Mouse (Mus musculus) spleen, adult 2 months (tissue): ENCODE data around the gene Sult5a1. TPM values are rescaled to one million over a fixed set of nuclear protein-coding genes. Genes with fewer than 3 reads are reported as not detected.

ENCODE experiments used
- DNase-seq, 2 experiments: peaks; one replicate each; pipeline versions ENCODE4 v3.0.0 to v3.0.0-alpha.2; 2012 to 2021; ENCODE audit warnings: low spot score in 2 of 2, low read depth in 1 of 2
- H3K27ac ChIP-seq: fragments of 200-500 bp; 2 replicates; pipeline ENCODE4 v1.5.1; 2012; ENCODE audit warnings: low read length, inconsistent platforms; ENCODE audit not compliant: insufficient read depth
- H3K27me3 ChIP-seq: fragments of 200-500 bp; 2 replicates; pipeline ENCODE4 v1.6.1; 2012; ENCODE audit warnings: mild to moderate bottlenecking, moderate library complexity, low read length, inconsistent platforms; ENCODE audit not compliant: control insufficient read depth, insufficient read depth
- H3K36me3 ChIP-seq: fragments of 200-500 bp; 2 replicates; pipeline ENCODE4 v1.6.1; 2012; ENCODE audit warnings: mild to moderate bottlenecking, low read length, inconsistent platforms; ENCODE audit not compliant: control insufficient read depth, insufficient read depth
- H3K4me1 ChIP-seq: fragments of 200-500 bp; 2 replicates; pipeline ENCODE4 v1.6.1; 2011; ENCODE audit warnings: inconsistent platforms; ENCODE audit not compliant: control insufficient read depth, insufficient read depth, insufficient read length
- H3K4me3 ChIP-seq: fragments of 200-500 bp; 2 replicates; pipeline ENCODE4 v1.5.1; 2011; ENCODE audit warnings: mild to moderate bottlenecking, inconsistent platforms; ENCODE audit not compliant: insufficient read depth, insufficient read length; ENCODE audit errors: extremely low read depth
- CTCF ChIP-seq: fragments of 200-500 bp; IDR thresholded peaks from 2 replicates; pipeline ENCODE4 v1.5.1; 2011; ENCODE audit warnings: mild to moderate bottlenecking, inconsistent platforms; ENCODE audit not compliant: insufficient read depth, insufficient read length, insufficient replicate concordance; ENCODE audit errors: extremely low read depth
- POLR2A ChIP-seq: fragments of 200-500 bp; IDR thresholded peaks from 2 replicates; pipeline ENCODE4 v1.6.1; 2011; ENCODE audit warnings: low read depth, low read length, inconsistent platforms
- WGBS: fragments of 180-500 bp; shearing (Covaris S2); methylation state at CpG from one replicate; pipeline ENCODE4 v1.1.7; 2018; 5-methylcytosine and 5-hydroxymethylcytosine counted together
- polyA plus RNA-seq: library from polyadenylated mRNA; depleted of rRNA; stranded (reverse); fragments of >200 nt; gene quantifications from 2 replicates; pipeline ENCODE4 v1.2.3, GENCODE M21; 2012

Sult5a1 gene
- polyA plus RNA-seq, 1 experiment = 0.92 TPM

DNA sequence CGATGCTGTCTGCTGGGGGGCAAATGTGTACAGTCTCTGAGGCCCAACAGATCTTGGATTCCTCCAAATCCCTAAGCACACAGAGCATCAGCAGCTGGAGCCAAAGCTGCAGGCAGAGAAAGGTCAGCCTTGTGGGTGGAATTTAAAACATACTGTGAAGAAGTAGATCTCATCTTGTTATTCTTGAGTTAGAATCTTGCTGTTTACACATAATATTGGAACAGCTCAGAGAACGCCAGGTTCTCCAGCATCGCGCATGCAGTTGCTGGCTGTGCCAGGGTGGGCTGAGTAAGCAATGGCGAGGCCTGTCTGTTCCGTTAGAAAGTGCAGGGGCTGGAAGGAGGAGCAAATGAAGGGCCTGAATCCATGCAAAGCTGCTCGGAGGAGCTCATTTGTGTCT lies 11.7 kb downstream of the Sult5a1 start:
- no peak for TF ChIP-seq POLR2A
- TF ChIP-seq CTCF = no peak
- Histone ChIP-seq H3K4me3 (no peak overlapping the region), H3K36me3 (no peaks in the 10 kb centered on the region), H3K27ac (no peak overlapping the region), H3K27me3 (no peaks in the 10 kb centered on the region), H3K4me1 (no peaks in the 10 kb centered on the region)
- 95% methylated on average over 7 of the region's 7 CpGs for WGBS
- DNase-seq = no peak

- TF ChIP-seq CTCF (no peak), POLR2A (no peak)
Measured at GRCm38 (mm10) chr8:123145279-123145678, 12.8 kb downstream of the Sult5a1 start.

GRCm38 (mm10) chr8:123141741-123142462 lies 16.2 kb downstream of the Sult5a1 start:
- Histone ChIP-seq H3K4me1 (no peaks in the 10 kb centered on the region), H3K36me3 (no peaks in the 10 kb centered on the region), H3K27ac (no peak overlapping the region), H3K4me3 (no peak overlapping the region), H3K27me3 (no peaks in the 10 kb centered on the region)
- WGBS = 86% methylated on average over 14 of the region's 14 CpGs
- TF ChIP-seq CTCF = no peak
- TF ChIP-seq POLR2A = no peak
- no peak for DNase-seq

More at GRCm38 (mm10) chr8:123145279-123145678, 12.8 kb downstream of the Sult5a1 start:
- Histone ChIP-seq H3K27me3 (no peaks in the 10 kb centered on the region), H3K36me3 (no peaks in the 10 kb centered on the region), H3K4me3 (no peak overlapping the region), H3K27ac (no peak overlapping the region), H3K4me1 (no peaks in the 10 kb centered on the region)
- WGBS = 52% methylated on average over 6 of the region's 6 CpGs
- DNase-seq = no peak

GRCm38 (mm10) chr8:123138741-123139140 lies 19.4 kb downstream of the Sult5a1 start:
- Histone ChIP-seq H3K27ac (no peak overlapping the region), H3K4me3 (no peak overlapping the region), H3K4me1 (no peaks in the 10 kb centered on the region), H3K27me3 (no peaks in the 10 kb centered on the region), H3K36me3 (no peaks in the 10 kb centered on the region)
- no peak for DNase-seq
- 69% methylated on average over 4 of the region's 4 CpGs for WGBS
- TF ChIP-seq POLR2A (no peak), CTCF (no peak)

- 37% methylated on average over 2 of the region's 2 CpGs for WGBS
- TF ChIP-seq CTCF = no peak
- TF ChIP-seq POLR2A = no peak
- H3K27ac ChIP-seq = no peak overlapping the region
- H3K36me3 ChIP-seq = no peaks in the 10 kb centered on the region
- no peak overlapping the region for H3K4me3 ChIP-seq
- no peak for DNase-seq
- H3K4me1 ChIP-seq = no peaks in the 10 kb centered on the region
- no peaks in the 10 kb centered on the region for H3K27me3 ChIP-seq
Measured at GRCm38 (mm10) chr8:123137645-123138077, 20.5 kb downstream of the Sult5a1 start.

- Histone ChIP-seq H3K4me3 (no peak overlapping the region), H3K27ac (no peak overlapping the region), H3K27me3 (no peaks in the 10 kb centered on the region), H3K36me3 (no peaks in the 10 kb centered on the region), H3K4me1 (no peaks in the 10 kb centered on the region)
- TF ChIP-seq POLR2A = no peak
- no peak for DNase-seq
- 90% methylated on average over 9 of the region's 9 CpGs for WGBS
Measured at GRCm38 (mm10) chr8:123136287-123136686, 21.8 kb downstream of the Sult5a1 start.

DNA sequence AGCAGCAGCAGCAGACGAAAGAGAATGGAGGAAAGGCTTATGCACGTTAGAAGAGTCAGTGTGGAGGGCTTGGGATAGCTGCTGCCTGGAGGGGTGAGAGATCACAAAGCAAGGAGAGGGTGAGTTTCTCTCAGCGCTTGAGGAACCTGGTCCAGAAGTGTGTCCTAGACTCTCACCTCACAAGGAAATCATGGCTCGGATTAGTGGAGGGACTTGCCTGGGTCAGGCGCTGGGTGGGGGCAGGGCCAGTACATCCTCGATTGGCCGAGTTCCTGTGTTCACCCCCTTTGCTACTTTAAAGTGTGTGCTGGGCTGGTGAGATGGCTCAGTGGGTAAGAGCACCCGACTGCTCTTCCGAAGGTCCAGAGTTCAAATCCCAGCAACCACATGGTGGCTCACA lies 22.3 kb downstream of the Sult5a1 start:
- TF ChIP-seq CTCF = no peak
- no peak for TF ChIP-seq POLR2A
- H3K4me1 ChIP-seq = no peaks in the 10 kb centered on the region
- H3K27ac ChIP-seq = no peak overlapping the region
- no peaks in the 10 kb centered on the region for H3K36me3 ChIP-seq
- no peak for DNase-seq
- 77% methylated on average over 9 of the region's 9 CpGs for WGBS
- H3K4me3 ChIP-seq = no peak overlapping the region
- H3K27me3 ChIP-seq = no peaks in the 10 kb centered on the region
